Mouse (Mus musculus): ENCODE measurements around the gene Sh3pxd2a.

The Sh3pxd2a gene

GRCm38 (mm10) chr19:47457711-47458503 lies 6.3 kb downstream of the Sh3pxd2a start:
- DNase-seq (ENCODE audit: low spot score in 2 of 2), result no peak

DNA sequence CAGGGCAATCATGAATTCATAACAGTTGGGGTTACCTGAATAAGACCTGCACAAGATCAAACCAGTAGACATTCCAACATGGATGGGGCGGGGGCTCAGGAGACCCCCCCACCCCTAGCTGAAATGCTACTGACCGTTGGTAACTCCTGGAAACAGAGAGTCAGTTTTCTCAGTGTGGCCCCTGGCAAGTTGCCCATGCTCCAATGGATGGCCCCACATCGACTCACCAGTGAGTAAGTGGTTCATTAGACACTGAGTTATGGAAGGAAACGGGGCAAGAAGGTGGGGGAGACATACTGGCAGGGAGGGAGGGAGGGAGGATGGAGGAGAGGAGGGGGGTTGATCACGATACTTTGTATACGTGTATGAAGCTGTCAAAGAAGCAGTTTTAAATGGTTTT lies 8.2 kb downstream of the Sh3pxd2a start:
- no peak for DNase-seq (ENCODE audit: low spot score in 2 of 2)

DNA sequence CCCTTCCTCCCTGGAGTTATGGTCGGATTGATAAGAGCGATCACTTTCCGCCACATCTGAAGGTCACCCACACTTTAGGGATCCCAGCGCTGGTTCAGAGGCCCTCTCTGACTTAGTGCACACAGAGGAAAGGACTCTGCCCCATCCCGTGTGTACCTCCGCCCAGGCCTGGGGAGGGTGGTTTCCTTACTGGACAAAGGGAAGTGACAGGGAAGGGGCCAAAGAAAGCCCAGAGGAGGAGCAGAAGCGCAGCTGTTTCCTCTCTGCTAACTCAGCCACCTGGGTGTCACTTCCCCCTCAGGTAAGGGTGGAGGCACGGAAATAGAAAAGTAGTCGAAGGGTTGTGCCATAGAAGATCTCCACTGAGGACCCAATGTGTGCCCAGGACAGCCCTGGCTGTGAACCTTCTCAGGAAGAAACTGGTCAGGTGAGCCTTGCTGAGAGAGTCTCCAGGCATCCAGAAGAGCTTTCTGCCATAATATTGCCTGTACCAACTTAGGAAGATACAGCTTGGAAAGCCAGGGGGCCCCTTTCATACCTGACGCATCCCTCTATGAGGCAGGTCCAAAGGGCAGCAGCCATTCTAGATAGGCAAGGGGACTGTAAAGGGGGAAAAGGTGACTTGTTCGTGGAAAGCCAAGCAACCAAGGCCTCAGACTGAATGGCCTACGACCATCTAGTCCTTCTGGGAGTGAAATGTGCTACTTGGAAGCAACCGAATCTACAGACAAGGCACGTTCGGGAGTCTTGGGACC lies 9.0 kb downstream of the Sh3pxd2a start:
- no peak for DNase-seq (ENCODE audit: low spot score in 2 of 2)

- no peak for DNase-seq (ENCODE audit: low spot score in 2 of 2)
These were observed 9.8 kb downstream of the Sh3pxd2a start for GRCm38 (mm10) chr19:47454167-47455000.

GRCm38 (mm10) chr19:47453352-47453751 lies 10.8 kb downstream of the Sh3pxd2a start:
- DNase-seq (ENCODE audit: low spot score in 2 of 2), result no peak

GRCm38 (mm10) chr19:47452682-47453081 lies 11.5 kb downstream of the Sh3pxd2a start:
- no peak for DNase-seq (ENCODE audit: low spot score in 2 of 2)

GRCm38 (mm10) chr19:47452211-47452610 lies 12.0 kb downstream of the Sh3pxd2a start:
- DNase-seq (ENCODE audit: low spot score in 2 of 2), result no peak

- no peak for DNase-seq (ENCODE audit: low spot score in 2 of 2)
These were observed 12.6 kb downstream of the Sh3pxd2a start for GRCm38 (mm10) chr19:47451476-47452113.

GRCm38 (mm10) chr19:47450261-47451137 lies 13.7 kb downstream of the Sh3pxd2a start:
- no peak for DNase-seq (ENCODE audit: low spot score in 2 of 2)

GRCm38 (mm10) chr19:47449513-47450227 lies 14.5 kb downstream of the Sh3pxd2a start:
- DNase-seq (ENCODE audit: low spot score in 2 of 2), result no peak

DNA sequence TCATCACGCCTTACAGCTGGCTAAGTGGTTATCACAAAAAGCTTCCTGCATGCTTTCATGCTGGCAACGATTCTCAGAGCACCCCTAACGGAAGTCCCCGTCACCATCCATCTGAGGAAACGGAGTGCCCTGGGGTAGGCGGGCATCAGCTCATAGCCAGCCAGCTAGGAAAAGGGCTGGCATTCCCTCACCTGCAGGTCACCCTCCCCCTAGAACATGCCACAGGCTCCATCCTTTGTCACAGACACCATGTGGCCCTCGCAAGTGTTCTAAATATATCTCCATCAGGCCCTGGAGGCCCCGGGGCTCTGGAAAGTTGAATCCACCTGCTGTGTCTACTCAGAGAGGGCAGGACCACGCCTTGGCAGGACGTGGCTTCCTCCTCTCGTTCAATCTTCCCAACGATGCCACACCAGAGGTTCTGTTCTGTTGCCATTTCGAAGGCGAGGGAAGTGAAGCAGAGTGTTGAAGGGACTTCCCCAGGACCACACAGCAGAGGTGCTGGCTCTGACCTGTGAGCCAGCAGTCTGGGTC lies 15.5 kb downstream of the Sh3pxd2a start:
- DNase-seq (ENCODE audit: low spot score in 2 of 2), result peak; percentile 57 to 66

DNA sequence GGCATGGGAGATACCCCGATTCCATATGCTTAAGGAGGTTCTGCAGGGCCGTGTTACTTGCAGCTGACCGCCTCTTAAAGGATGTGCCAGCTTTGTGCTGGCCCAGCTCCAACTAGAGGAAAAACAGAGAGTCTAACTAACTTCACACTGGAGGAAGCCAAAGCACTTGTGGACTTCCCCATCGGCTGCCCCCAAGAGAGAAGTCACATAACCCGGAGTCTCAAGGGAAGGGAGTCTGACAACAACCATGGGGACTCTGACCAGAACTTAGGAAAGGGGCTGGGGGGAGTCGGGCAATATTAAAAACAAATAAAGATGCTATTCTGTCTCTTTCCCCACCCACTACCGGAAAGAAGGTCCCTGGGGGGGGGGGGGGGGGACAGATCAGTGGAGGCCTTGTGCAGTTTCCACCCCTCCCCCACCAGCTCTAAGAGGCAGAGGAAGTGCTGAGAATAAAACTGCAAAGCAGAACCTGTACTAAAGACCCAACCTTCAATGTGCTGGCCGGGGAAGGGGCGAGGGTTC lies 17.3 kb downstream of the Sh3pxd2a start:
- DNase-seq (ENCODE audit: low spot score in 2 of 2), result peak; percentile 46 to 62

DNA sequence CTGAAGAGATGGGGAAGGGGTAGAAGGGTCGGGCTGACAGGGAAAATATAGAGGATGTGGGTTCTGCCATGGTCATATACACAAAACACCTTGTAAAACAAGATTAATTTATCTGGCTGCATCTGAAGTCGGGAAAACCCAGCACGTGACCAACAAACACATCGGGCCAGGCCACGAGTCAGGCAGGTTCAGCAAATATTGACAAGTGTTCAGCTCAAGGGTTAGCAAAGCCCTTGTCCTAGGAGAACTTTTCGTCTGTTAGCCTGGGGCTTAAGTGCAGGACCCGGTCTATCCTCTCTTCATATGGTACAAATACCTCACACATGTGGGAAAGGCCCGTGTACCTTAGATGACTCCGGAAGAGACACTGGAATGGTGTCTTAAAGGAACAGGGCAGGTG lies 18.1 kb downstream of the Sh3pxd2a start:
- no peak for DNase-seq (ENCODE audit: low spot score in 2 of 2)

DNA sequence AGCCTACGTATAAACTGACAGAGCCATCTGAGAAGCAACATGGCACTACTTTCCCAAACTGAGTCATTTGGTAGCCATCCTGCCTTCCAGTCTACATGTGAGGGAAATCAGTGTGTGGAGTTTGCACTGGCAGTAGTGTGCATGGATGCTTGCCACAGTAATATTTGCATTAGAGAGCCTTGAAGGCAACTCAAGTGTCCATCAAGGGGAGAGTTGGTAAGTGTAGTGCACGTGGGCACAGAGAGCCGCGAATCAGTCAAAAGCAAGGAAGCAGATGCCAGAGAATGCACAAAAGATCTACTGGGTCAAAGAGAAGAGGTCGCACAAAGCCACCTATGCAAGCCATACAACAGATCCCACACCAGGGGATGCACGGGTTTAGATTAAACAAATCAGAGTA lies 18.5 kb downstream of the Sh3pxd2a start:
- DNase-seq (ENCODE audit: low spot score in 2 of 2), result no peak

- DNase-seq (ENCODE audit: low spot score in 2 of 2), result no peak
These were observed 19.7 kb downstream of the Sh3pxd2a start for GRCm38 (mm10) chr19:47444488-47444887.

GRCm38 (mm10) chr19:47442294-47442627 lies 21.9 kb downstream of the Sh3pxd2a start:
- DNase-seq (ENCODE audit: low spot score in 2 of 2), result no peak

DNA sequence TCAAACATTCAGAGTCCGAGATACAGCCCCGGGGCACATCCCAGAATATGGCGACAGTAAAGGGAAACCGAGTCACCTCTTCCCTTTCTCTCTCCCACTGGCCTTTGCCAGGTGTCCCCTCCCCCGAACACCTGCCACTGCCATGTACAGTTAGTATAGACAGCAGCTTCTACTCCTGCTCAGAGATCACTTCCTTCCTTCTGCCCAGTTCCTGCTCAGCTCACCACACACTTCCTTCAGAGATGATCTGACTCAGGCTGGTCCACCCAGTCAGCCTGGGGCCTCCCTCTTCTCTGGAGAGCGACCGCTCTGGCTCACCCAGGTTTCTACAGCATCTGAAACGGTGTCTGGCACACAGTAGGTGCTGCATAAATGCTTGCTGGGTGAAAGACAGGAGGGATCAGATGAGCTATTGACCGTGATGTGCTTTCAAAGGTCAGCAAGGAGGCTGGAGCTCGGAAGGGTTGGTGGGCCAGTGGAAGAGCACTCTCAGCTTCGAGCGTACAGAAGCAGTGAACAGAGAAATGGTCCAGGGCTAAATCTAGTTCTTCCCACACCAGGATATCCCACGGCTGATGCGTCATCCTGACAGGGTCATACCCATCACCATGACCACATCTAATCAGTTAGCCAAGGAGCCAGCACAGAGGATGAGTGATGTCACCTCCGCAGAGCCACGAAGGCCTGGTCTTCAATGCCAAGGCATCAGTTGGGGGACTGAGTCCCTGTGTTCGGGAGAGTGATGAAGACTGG lies 22.5 kb downstream of the Sh3pxd2a start:
- DNase-seq (ENCODE audit: low spot score in 2 of 2), result peak in 1 of 2 experiments; percentile 33

GRCm38 (mm10) chr19:47440967-47441366 lies 23.2 kb downstream of the Sh3pxd2a start:
- DNase-seq (ENCODE audit: low spot score in 2 of 2), result no peak

DNA sequence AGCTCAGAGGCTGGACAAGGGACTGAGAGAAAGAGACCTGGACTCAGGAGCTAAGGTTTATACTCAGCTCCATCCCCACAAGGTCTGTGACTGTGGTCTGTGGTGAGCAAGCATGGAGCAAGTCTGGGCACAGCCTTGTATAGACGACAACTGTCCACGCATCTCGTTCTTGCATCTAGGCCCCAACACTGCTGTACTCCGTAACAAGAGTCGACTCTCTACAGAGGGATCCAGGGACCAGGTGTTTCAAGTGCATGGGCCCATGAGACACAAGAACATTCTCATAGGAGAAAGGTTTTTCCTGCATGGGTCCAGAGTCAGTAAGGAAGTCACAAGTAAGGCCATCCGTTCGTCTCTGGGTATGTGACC lies 23.8 kb downstream of the Sh3pxd2a start:
- no peak for DNase-seq (ENCODE audit: low spot score in 2 of 2)
